Mouse (Mus musculus): ENCODE data around the gene Dusp10. TPM values are rescaled to one million over a fixed set of nuclear protein-coding genes. Genes with fewer than 3 reads are reported as not detected.

Dusp10 gene
- polyA plus RNA-seq, 1 experiment from 2014 or later = 2.7 TPM

- H3K27ac ChIP-seq = no peak overlapping the region
- no peak overlapping the region for H3K4me3 ChIP-seq (replicated peaks)
- 33% methylated on average over 9 of the region's 9 CpGs for WGBS (ENCODE audit: insufficient replicate concordance)
- H3K9me3 ChIP-seq (replicated peaks) = no peaks in the 10 kb centered on the region
- no peaks in the 10 kb centered on the region for H3K36me3 ChIP-seq
- H3K27me3 ChIP-seq = no peaks in the 10 kb centered on the region
- DNase-seq (no peak), ATAC-seq (ENCODE audit: low read depth) (peak; percentile 89)
- 0 out of 2 replicates have a peak overlapping the region, but pooled peaks have one; percentile 3 for H3K4me2 ChIP-seq
- H3K9ac ChIP-seq = peak overlapping the region; percentile 1; the same call in 1 of the 2 replicates
- H3K4me1 ChIP-seq (replicated peaks) = peaks cover 11% of the 10 kb centered on the region
Observed at GRCm38 (mm10) chr1:184042745-184043144, 29.6 kb downstream of the Dusp10 start.

- no peak for DNase-seq
- H3K4me2 ChIP-seq = no peak overlapping the region
Observed at GRCm38 (mm10) chr1:184043391-184043790, 30.3 kb downstream of the Dusp10 start.

GRCm38 (mm10) chr1:184046070-184046677 lies 33.1 kb downstream of the Dusp10 start:
- no peak overlapping the region for H3K9ac ChIP-seq
- 61% methylated on average over 6 of the region's 6 CpGs for WGBS (ENCODE audit: insufficient replicate concordance)
- H3K4me3 ChIP-seq (replicated peaks) = no peak overlapping the region
- no peak overlapping the region for H3K27ac ChIP-seq
- DNase-seq (no peak), ATAC-seq (ENCODE audit: low read depth) (no peak)
- H3K4me2 ChIP-seq = no peak overlapping the region
- no peaks in the 10 kb centered on the region for H3K9me3 ChIP-seq (replicated peaks)
- H3K27me3 ChIP-seq = no peaks in the 10 kb centered on the region
- H3K4me1 ChIP-seq (replicated peaks) = peaks cover 18% of the 10 kb centered on the region
- H3K36me3 ChIP-seq = no peaks in the 10 kb centered on the region

More at GRCm38 (mm10) chr1:184043391-184043790, 30.3 kb downstream of the Dusp10 start:
- Histone ChIP-seq H3K4me1 (replicated peaks) (peaks cover 11% of the 10 kb centered on the region), H3K4me3 (replicated peaks) (no peak overlapping the region), H3K9me3 (replicated peaks) (no peaks in the 10 kb centered on the region), H3K36me3 (no peaks in the 10 kb centered on the region), H3K27me3 (no peaks in the 10 kb centered on the region), H3K27ac (no peak overlapping the region), H3K9ac (no peak overlapping the region)
- 88% methylated on average over 5 of the region's 6 CpGs for WGBS (ENCODE audit: insufficient replicate concordance)
- no peak for ATAC-seq (ENCODE audit: low read depth)

GRCm38 (mm10) chr1:184047818-184048217 lies 34.7 kb downstream of the Dusp10 start:
- Histone ChIP-seq H3K9me3 (replicated peaks) (no peaks in the 10 kb centered on the region), H3K4me1 (replicated peaks) (peaks cover 26% of the 10 kb centered on the region), H3K27me3 (no peaks in the 10 kb centered on the region), H3K4me2 (no peak overlapping the region), H3K4me3 (replicated peaks) (no peak overlapping the region), H3K27ac (no peak overlapping the region), H3K9ac (no peak overlapping the region), H3K36me3 (no peaks in the 10 kb centered on the region)
- ATAC-seq (ENCODE audit: low read depth) (no peak), DNase-seq (no peak)
- 75% methylated on average over 9 of the region's 9 CpGs for WGBS (ENCODE audit: insufficient replicate concordance)

- Histone ChIP-seq H3K27me3 (no peaks in the 10 kb centered on the region), H3K4me2 (no peak overlapping the region), H3K27ac (no peak overlapping the region), H3K4me1 (replicated peaks) (peaks cover 25% of the 10 kb centered on the region), H3K36me3 (no peaks in the 10 kb centered on the region), H3K4me3 (replicated peaks) (no peak overlapping the region), H3K9ac (no peak overlapping the region), H3K9me3 (replicated peaks) (no peaks in the 10 kb centered on the region)
- no peak for ATAC-seq (ENCODE audit: low read depth)
- WGBS (ENCODE audit: insufficient replicate concordance) = 55% methylated on average over 10 of the region's 10 CpGs
- DNase-seq = no peak
Observed at GRCm38 (mm10) chr1:184048675-184049418, 35.7 kb downstream of the Dusp10 start.

GRCm38 (mm10) chr1:184051286-184051685 lies 38.2 kb downstream of the Dusp10 start:
- DNase-seq (no peak), ATAC-seq (ENCODE audit: low read depth) (no peak)
- Histone ChIP-seq H3K36me3 (no peaks in the 10 kb centered on the region), H3K9me3 (replicated peaks) (no peaks in the 10 kb centered on the region), H3K4me2 (no peak overlapping the region), H3K4me3 (replicated peaks) (no peak overlapping the region), H3K9ac (no peak overlapping the region), H3K4me1 (replicated peaks) (peaks cover 25% of the 10 kb centered on the region), H3K27me3 (no peaks in the 10 kb centered on the region), H3K27ac (no peak overlapping the region)
- WGBS (ENCODE audit: insufficient replicate concordance) = 57% methylated on average over 1 of the region's 1 CpGs

- ATAC-seq (ENCODE audit: low read depth) = no peak
- no peak overlapping the region for H3K9ac ChIP-seq
- no peaks in the 10 kb centered on the region for H3K27me3 ChIP-seq
- H3K27ac ChIP-seq = no peak overlapping the region
- H3K9me3 ChIP-seq (replicated peaks) = no peaks in the 10 kb centered on the region
- H3K4me3 ChIP-seq (replicated peaks) = no peak overlapping the region
- H3K36me3 ChIP-seq = no peaks in the 10 kb centered on the region
- DNase-seq = no peak
- H3K4me2 ChIP-seq = no peak overlapping the region
- peaks cover 25% of the 10 kb centered on the region for H3K4me1 ChIP-seq (replicated peaks)
- WGBS (ENCODE audit: insufficient replicate concordance) = 51% methylated on average over 6 of the region's 6 CpGs
Observed at GRCm38 (mm10) chr1:184051824-184052223, 38.7 kb downstream of the Dusp10 start.

- Histone ChIP-seq H3K27ac (no peak overlapping the region), H3K9ac (no peak overlapping the region), H3K4me2 (no peak overlapping the region), H3K36me3 (no peaks in the 10 kb centered on the region), H3K9me3 (replicated peaks) (no peaks in the 10 kb centered on the region), H3K4me3 (replicated peaks) (no peak overlapping the region), H3K27me3 (no peaks in the 10 kb centered on the region), H3K4me1 (replicated peaks) (peaks cover 25% of the 10 kb centered on the region)
- whole genome bisulfite sequencing (ENCODE audit: insufficient replicate concordance) = 57% methylated on average over 4 of the region's 4 CpGs
- DNase-seq (no peak), ATAC-seq (ENCODE audit: low read depth) (no peak)
Observed at GRCm38 (mm10) chr1:184052331-184052730, 39.2 kb downstream of the Dusp10 start.

- H3K9ac ChIP-seq = no peak overlapping the region
- H3K4me3 ChIP-seq (replicated peaks) = no peak overlapping the region
- peaks cover 33% of the 10 kb centered on the region for H3K4me1 ChIP-seq (replicated peaks)
- no peak overlapping the region for H3K4me2 ChIP-seq
- WGBS (ENCODE audit: insufficient replicate concordance) = 48% methylated on average over 4 of the region's 4 CpGs
- H3K9me3 ChIP-seq (replicated peaks) = no peaks in the 10 kb centered on the region
- DNase-seq = no peak
- no peaks in the 10 kb centered on the region for H3K36me3 ChIP-seq
- ATAC-seq (ENCODE audit: low read depth) = no peak; the same call in 1 of the 2 replicates
- H3K27me3 ChIP-seq = no peaks in the 10 kb centered on the region
- H3K27ac ChIP-seq = no peak overlapping the region
Observed at GRCm38 (mm10) chr1:184053141-184053540, 40.0 kb downstream of the Dusp10 start.

- Histone ChIP-seq H3K4me1 (replicated peaks) (peaks cover 35% of the 10 kb centered on the region), H3K9ac (no peak overlapping the region), H3K36me3 (no peaks in the 10 kb centered on the region), H3K4me2 (no peak overlapping the region), H3K9me3 (replicated peaks) (no peaks in the 10 kb centered on the region), H3K4me3 (replicated peaks) (no peak overlapping the region), H3K27me3 (no peaks in the 10 kb centered on the region), H3K27ac (no peak overlapping the region)
- WGBS (ENCODE audit: insufficient replicate concordance) = 75% methylated on average over 4 of the region's 4 CpGs
- DNase-seq (no peak), ATAC-seq (ENCODE audit: low read depth) (no peak)
Observed at GRCm38 (mm10) chr1:184053711-184054110, 40.6 kb downstream of the Dusp10 start.

GRCm38 (mm10) chr1:184054176-184054575 lies 41.1 kb downstream of the Dusp10 start:
- H3K27ac ChIP-seq = no peak overlapping the region
- no peak overlapping the region for H3K9ac ChIP-seq
- no peak overlapping the region for H3K4me3 ChIP-seq (replicated peaks)
- H3K4me1 ChIP-seq (replicated peaks) = peaks cover 32% of the 10 kb centered on the region
- DNase-seq = no peak
- no peaks in the 10 kb centered on the region for H3K36me3 ChIP-seq
- 82% methylated on average over 2 of the region's 2 CpGs for WGBS (ENCODE audit: insufficient replicate concordance)
- no peak for ATAC-seq (ENCODE audit: low read depth)
- H3K27me3 ChIP-seq = no peaks in the 10 kb centered on the region
- H3K4me2 ChIP-seq = no peak overlapping the region
- no peaks in the 10 kb centered on the region for H3K9me3 ChIP-seq (replicated peaks)

- Histone ChIP-seq H3K27me3 (no peaks in the 10 kb centered on the region), H3K4me3 (replicated peaks) (no peak overlapping the region), H3K36me3 (no peaks in the 10 kb centered on the region), H3K4me2 (no peak overlapping the region), H3K9me3 (replicated peaks) (no peaks in the 10 kb centered on the region), H3K9ac (no peak overlapping the region), H3K4me1 (replicated peaks) (peaks cover 36% of the 10 kb centered on the region), H3K27ac (0 out of 2 replicates have a peak overlapping the region, but pooled peaks have one; percentile 43)
- WGBS (ENCODE audit: insufficient replicate concordance) = 65% methylated on average over 8 of the region's 8 CpGs
- DNase-seq = no peak
- ATAC-seq (ENCODE audit: low read depth) = no peak
Observed at GRCm38 (mm10) chr1:184058206-184058605, 45.1 kb downstream of the Dusp10 start.

Measured in liver, embryonic 13.5 days (tissue).